In genomic region chr4:13632294-13632693, GRCm38 (mm10) we compare ENCODE assay signal across 27 mouse cellular contexts.
DNase-seq lines count a peak whose midpoint lies in the region; ATAC-seq lines count a peak whose summit lies in the region.
"Had no signal": no experiment of that assay in that cellular context is flagged by ENCODE, and none has a peak within 500 bp of the region (broad histone marks: within the 10 kb centered on the region; RNA-seq: fewer than 3 reads in every experiment).

No protein-coding gene starts in this region.

- 0 out of 2 replicates have a peak, but pooled peaks cover 2% of the 10 kb centered on the region for H3K9me3 ChIP-seq in intestine, embryonic 14.5 days (ENCODE audit: control insufficient read depth, low read length)
- no peaks in the 10 kb centered on the region for H3K9me3 ChIP-seq in intestine, embryonic 16.5 days (ENCODE audit: control insufficient read depth, low read length)
- H3K9me3 ChIP-seq: embryonic facial prominence, embryonic 12.5 days; limb, embryonic 13.5 days; liver, embryonic 13.5 days; stomach, embryonic 15.5 days had no signal

- WGBS in intestine, embryonic 14.5 days: 36% methylated on average over 4 of the region's 4 CpGs
- WGBS in intestine, embryonic 16.5 days: 37% methylated on average over 4 of the region's 4 CpGs

- peak overlapping the region; percentile 33; the same call in 1 of the 2 replicates for H3K27ac ChIP-seq in intestine, embryonic 14.5 days (ENCODE audit: low read depth)
- no peak overlapping the region for H3K27ac ChIP-seq in intestine, embryonic 16.5 days (ENCODE audit: low read length)
- H3K27ac ChIP-seq: embryonic facial prominence, embryonic 12.5 days; hindbrain, embryonic 10.5 days; hindbrain, postnatal 0 days; limb, embryonic 13.5 days; liver, embryonic 13.5 days; macrophage; midbrain, embryonic 10.5 days had no signal

- no peak overlapping the region for H3K9ac ChIP-seq in intestine, embryonic 14.5 days (ENCODE audit: low read length)
- H3K9ac ChIP-seq in intestine, embryonic 16.5 days (ENCODE audit: low read depth, low read length): no peak overlapping the region
- H3K9ac ChIP-seq: embryonic facial prominence, embryonic 12.5 days; forebrain, postnatal 0 days; heart, embryonic 12.5 days; limb, embryonic 13.5 days; liver, embryonic 13.5 days; stomach, embryonic 15.5 days had no signal

- no peak overlapping the region for H3K4me3 ChIP-seq in intestine, embryonic 14.5 days (ENCODE audit: low read depth, low read length)
- H3K4me3 ChIP-seq in intestine, embryonic 16.5 days (ENCODE audit: low read length): no peak overlapping the region
- H3K4me3 ChIP-seq: embryonic facial prominence, embryonic 12.5 days; heart, embryonic 12.5 days; hindbrain, embryonic 10.5 days; limb, embryonic 13.5 days; liver, embryonic 13.5 days; midbrain, embryonic 10.5 days; stomach, embryonic 15.5 days had no signal

- intact Hi-C loops in left cerebral cortex, postnatal 36 days (cut with DNase I): no loop called here

- H3K4me1 ChIP-seq in intestine, embryonic 14.5 days (replicated peaks; ENCODE audit: control insufficient read depth, insufficient read depth, low read length): peaks cover 5% of the 10 kb centered on the region
- H3K4me1 ChIP-seq in intestine, embryonic 16.5 days (ENCODE audit: control insufficient read depth, insufficient read depth, low read length): no peaks in the 10 kb centered on the region
- H3K4me1 ChIP-seq: embryonic facial prominence, embryonic 12.5 days; heart, embryonic 12.5 days; hindbrain, embryonic 10.5 days; limb, embryonic 13.5 days; liver, embryonic 13.5 days; midbrain, embryonic 10.5 days had no signal

- no peak overlapping the region for H3K4me2 ChIP-seq in intestine, embryonic 14.5 days (ENCODE audit: low read length)
- no peak overlapping the region for H3K4me2 ChIP-seq in intestine, embryonic 16.5 days (ENCODE audit: low read depth, low read length)
- H3K4me2 ChIP-seq: embryonic facial prominence, embryonic 12.5 days; heart, embryonic 12.5 days; limb, embryonic 13.5 days; liver, embryonic 13.5 days; stomach, embryonic 15.5 days had no signal

- no peak for ATAC-seq in intestine, embryonic 14.5 days (replicated peaks; ENCODE audit: low FRiP score, low TSS enrichment, low read depth)
- ATAC-seq in intestine, embryonic 16.5 days: no peak
- ATAC-seq in cerebellum, adult (ENCODE audit: insufficient number of reproducible peaks, low FRiP score, low TSS enrichment): no peak
- ATAC-seq: CD4-positive, CD25-positive, alpha-beta regulatory T cell, adult 4 months; forebrain, postnatal 0 days; hindbrain, postnatal 0 days had no signal

- H3K27me3 ChIP-seq in intestine, embryonic 14.5 days (replicated peaks; ENCODE audit: control insufficient read depth, insufficient read depth, low read length): no peaks in the 10 kb centered on the region
- H3K27me3 ChIP-seq in intestine, embryonic 16.5 days (replicated peaks; ENCODE audit: control insufficient read depth, insufficient read depth, low read length): no peaks in the 10 kb centered on the region
- H3K27me3 ChIP-seq: embryonic facial prominence, embryonic 12.5 days; heart, embryonic 12.5 days; limb, embryonic 13.5 days; liver, embryonic 13.5 days; stomach, embryonic 15.5 days had no signal

- no peak for DNase-seq in intestine, embryonic 14.5 days (ENCODE audit: low spot score)
- peak; percentile 11 to 20 for DNase-seq in kidney, postnatal 4 days
- no peak for DNase-seq in kidney, postnatal 36 days
- peak; percentile 3 for DNase-seq in lung, postnatal 14 days
- no peak for DNase-seq in left cerebral cortex, postnatal 36 days (ENCODE audit: low spot score in 2 of 2)
- DNase-seq: adrenal gland, postnatal 14 days; cerebellum, adult 9-10 months; gastrocnemius, postnatal 14 days; heart, adult 18-20 months; heart, postnatal 10 days; kidney, postnatal 14 days; liver, embryonic 13.5 days; right cerebral cortex, adult 18-20 months; right cerebral cortex, postnatal 4 days; thymus, adult 2 months had no signal

- H3K36me3 ChIP-seq in intestine, embryonic 14.5 days (ENCODE audit: control insufficient read depth, insufficient read depth, low read length): no peaks in the 10 kb centered on the region
- H3K36me3 ChIP-seq in intestine, embryonic 16.5 days (ENCODE audit: control insufficient read depth, insufficient read depth, low read length): no peaks in the 10 kb centered on the region
- H3K36me3 ChIP-seq: embryonic facial prominence, embryonic 12.5 days; heart, embryonic 12.5 days; hindbrain, embryonic 10.5 days; limb, embryonic 13.5 days; liver, embryonic 13.5 days; midbrain, embryonic 10.5 days; stomach, embryonic 15.5 days had no signal

Comparison
In these comparisons a context has a peak if more than half of its experiments do, and no peak if none do; other contexts are left out.
1. DNase-seq: peak in kidney, postnatal 4 days (2 of 2) and lung, postnatal 14 days (single experiment); none in intestine, embryonic 14.5 days (single experiment), kidney, postnatal 36 days (0 of 2) and left cerebral cortex, postnatal 36 days (0 of 2).